Mouse (Mus musculus): ENCODE data around the gene Hpse2. TPM values are rescaled to one million over a fixed set of nuclear protein-coding genes. Genes with fewer than 3 reads are reported as not detected.

Gene Hpse2
- under 1 TPM in 1 of 2 experiments, not detected in 1; 0.09 TPM for total RNA-seq (2021)
- long read RNA-seq, experiment 1, result 0 reads
- long read RNA-seq, experiment 2, result 0 reads

DNA sequence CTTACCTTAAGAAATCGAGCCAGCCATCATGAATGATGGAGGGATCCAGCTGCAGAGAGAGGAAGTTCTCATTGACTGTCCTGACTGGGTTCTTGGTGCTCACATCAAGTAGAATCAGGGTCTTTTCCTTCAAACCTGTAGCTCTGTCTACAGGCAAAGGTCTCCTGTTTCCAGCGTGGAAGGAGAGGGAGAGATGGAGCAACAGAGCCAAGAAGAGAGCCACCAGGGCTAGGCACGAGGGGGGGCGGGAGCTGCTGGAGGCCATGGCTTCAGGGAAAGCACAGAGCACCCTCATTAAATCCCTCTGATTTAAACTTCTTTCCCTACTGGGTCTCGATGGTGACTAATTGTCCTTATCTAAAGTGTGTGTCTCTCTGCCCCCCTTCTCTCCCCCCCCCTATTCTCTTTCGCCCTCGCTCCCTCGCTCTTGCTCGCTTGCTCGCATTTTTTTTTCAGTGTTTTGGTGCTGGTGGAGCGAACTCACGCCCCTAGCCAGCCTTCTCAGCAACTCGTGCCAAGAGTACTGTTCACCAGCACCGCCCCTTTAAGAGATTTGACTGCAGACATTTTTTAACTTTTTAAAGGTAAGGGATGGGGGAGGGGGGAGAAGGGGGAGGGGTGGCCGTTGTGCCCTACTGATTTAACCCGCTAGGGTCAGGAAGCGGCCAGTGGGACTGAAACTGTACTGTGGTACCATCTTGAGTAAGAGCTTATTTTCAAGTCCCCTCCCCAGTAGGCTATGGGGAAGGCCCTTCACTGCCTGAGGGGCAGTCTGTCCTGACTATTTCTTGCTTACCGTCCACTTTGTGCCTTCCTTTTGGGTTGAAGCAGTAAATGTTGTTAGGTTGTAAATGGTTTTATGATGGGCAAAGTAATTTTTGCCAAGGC lies at the start of gene Hpse2:
Gene Hpse2 (minus strand): TSS at position 339 of the 888 bp plus-strand sequence.
- DNase-seq (ENCODE audit: extremely low spot score in 1 of 2, low spot score in 2 of 2), result no peak
- TF ChIP-seq CTCF (IDR thresholded peaks at IDR 0.05), result no peak
- intact Hi-C loops (cut with DNase I), result loop anchor here (5.0 kb wide), 1 partner anchor 219 kb away; no protein-coding TSS in a partner anchor
- H3K27ac ChIP-seq, result no peak within 1 kb of the TSS
- no peak within 1 kb of the TSS for H3K4me3 ChIP-seq

DNA sequence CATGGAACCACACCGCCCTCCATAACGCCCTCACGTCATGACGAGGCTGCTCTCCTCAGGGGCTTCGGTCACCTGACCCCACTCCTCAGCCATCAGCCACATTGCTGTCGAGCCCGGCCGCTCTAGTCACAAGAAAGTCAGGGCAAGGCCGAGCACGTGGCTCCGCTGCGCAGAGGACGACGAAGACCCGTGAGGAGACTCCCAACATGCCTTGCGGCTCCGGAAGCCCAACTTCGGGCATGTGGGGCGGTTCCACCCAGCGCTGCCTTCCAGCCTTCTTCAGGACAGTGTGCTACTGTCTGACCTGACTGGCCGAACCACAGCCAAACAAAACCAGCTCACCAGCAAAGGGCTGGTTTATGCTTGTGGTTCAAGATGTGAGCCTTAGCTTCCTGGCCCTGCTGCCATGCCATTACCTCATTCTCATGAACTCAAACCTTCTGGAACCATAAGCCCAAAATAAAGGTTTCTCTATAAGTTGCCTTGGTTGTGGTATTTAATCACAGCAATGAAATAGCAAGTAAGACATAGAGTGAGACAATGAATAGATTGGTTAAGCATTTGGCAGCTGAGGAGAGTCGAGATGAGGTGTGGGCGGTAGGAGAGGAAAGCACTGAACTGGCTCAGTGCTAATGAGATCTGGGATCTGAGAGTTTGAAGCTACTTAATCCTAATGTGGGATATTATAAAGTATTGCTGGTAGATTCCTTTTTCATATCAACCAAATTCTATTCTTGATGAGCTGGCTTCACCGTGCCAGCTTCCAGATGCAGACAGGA lies 39.5 kb upstream of the Hpse2 start:
- no peak for TF ChIP-seq CTCF (IDR thresholded peaks at IDR 0.05)
- no peak for DNase-seq (ENCODE audit: extremely low spot score in 1 of 2, low spot score in 2 of 2)
- Histone ChIP-seq H3K27ac (no peak overlapping the region), H3K4me3 (no peak overlapping the region)
- intact Hi-C loops (cut with DNase I), result no loop called here

DNA sequence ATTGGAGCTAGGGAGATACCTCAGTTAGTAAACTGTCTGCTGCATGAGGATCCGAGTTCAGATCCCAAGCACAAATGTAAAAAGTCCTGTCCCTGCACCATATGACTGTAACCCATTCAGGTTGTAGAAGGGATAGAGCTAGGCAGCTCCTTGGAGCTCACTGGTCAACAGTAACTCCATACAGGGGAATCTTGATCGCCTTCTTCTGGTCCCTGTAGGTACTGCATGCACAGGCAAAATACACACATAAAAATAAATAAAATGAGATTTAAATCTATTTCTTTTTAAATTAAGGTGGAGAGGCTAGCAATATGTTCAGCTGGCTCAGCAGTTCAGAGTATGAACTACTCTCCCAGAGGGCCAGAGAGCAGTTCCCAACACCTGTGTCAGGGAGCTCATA lies 35.9 kb upstream of the Hpse2 start:
- intact Hi-C loops (cut with DNase I), result no loop called here
- no peak; the same call in 1 of the 2 replicates for TF ChIP-seq CTCF (IDR thresholded peaks at IDR 0.05)
- no peak overlapping the region for H3K27ac ChIP-seq
- no peak overlapping the region for H3K4me3 ChIP-seq
- DNase-seq (ENCODE audit: extremely low spot score in 1 of 2, low spot score in 2 of 2), result no peak

DNA sequence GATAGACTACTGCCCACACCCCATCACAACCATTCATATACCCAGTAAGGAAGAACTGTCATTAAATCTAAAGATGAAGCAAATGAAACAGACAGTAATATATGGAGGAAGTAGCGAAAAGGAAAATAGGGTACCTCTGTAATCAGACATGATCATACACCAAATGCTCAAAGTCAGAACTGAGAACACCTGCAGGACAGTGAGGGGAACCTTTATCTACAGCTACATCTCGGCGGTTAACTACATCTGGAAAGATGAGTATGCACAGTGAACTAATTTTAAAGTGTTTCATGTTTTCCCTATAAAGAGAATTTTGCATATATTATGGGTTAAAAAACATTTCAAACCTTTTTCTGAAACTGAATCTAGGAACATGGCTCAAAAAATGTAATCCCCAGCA lies 32.4 kb upstream of the Hpse2 start:
- Histone ChIP-seq H3K27ac (no peak overlapping the region), H3K4me3 (no peak overlapping the region)
- intact Hi-C loops (cut with DNase I), result no loop called here
- DNase-seq (ENCODE audit: extremely low spot score in 1 of 2, low spot score in 2 of 2), result no peak
- no peak for TF ChIP-seq CTCF (IDR thresholded peaks at IDR 0.05)

DNA sequence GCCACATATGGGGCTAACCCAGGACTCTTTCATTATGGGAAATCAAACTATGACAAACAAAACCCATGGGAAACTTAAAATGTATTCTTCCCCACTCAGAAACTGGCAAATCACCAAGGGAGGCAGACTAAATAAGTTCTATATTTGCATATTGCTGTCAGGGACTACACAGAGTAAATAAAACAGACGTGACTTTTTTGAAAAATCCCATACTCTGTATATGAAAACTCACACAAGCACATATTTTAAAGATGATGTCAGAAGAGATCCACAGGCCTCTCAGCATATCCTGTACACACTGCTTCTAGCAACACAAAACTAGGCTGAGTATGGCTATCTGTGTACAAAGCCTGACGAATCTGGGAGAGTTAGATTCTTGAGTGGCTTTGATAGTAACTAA lies 27.4 kb upstream of the Hpse2 start:
- no peak for TF ChIP-seq CTCF (IDR thresholded peaks at IDR 0.05)
- intact Hi-C loops (cut with DNase I), result no loop called here
- no peak overlapping the region for H3K27ac ChIP-seq
- no peak overlapping the region for H3K4me3 ChIP-seq
- no peak for DNase-seq (ENCODE audit: extremely low spot score in 1 of 2, low spot score in 2 of 2)

- Histone ChIP-seq H3K4me3 (no peak overlapping the region), H3K27ac (no peak overlapping the region)
- TF ChIP-seq CTCF (IDR thresholded peaks at IDR 0.05), result peak; percentile 43
- intact Hi-C loops (cut with DNase I), result loop anchor here (10.0 kb wide), 1 partner anchor 1192 kb away; no protein-coding TSS in a partner anchor
- no peak for DNase-seq (ENCODE audit: extremely low spot score in 1 of 2, low spot score in 2 of 2)
Measured at GRCm38 (mm10) chr19:43407181-43407580, 19.0 kb upstream of the Hpse2 start.

DNA sequence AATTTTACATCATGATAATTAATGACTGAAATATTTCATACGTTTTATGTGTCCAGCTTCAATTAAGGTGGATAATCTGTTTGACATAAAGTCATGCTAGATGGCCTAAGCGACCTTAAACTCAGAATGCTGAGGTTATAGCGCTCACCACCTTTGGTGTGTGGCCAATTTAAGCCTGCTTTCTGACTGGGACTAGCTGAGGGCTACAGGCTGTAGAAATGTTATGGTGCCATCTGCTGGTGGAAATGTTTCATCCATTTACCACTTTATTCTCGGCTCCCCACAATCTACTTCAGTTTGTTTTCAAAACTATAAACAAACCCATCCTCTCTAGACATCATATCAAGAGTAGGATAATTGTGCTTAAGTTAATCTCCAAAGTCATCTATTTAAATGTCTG lies 8.2 kb upstream of the Hpse2 start:
- no peak overlapping the region for H3K4me3 ChIP-seq
- intact Hi-C loops (cut with DNase I), result loop anchor here (1.0 to 10.0 kb wide), 2 partner anchors 601 to 1082 kb away; no protein-coding TSS in a partner anchor
- no peak overlapping the region for H3K27ac ChIP-seq
- DNase-seq (ENCODE audit: extremely low spot score in 1 of 2, low spot score in 2 of 2), result peak; percentile 26 to 29
- TF ChIP-seq CTCF (IDR thresholded peaks at IDR 0.05), result peak; percentile 71

- no peak for TF ChIP-seq CTCF (IDR thresholded peaks at IDR 0.05)
- no peak overlapping the region for H3K27ac ChIP-seq
- intact Hi-C loops (cut with DNase I), result loop anchor here (5.0 kb wide), 1 partner anchor 220 kb away; no protein-coding TSS in a partner anchor
- DNase-seq (ENCODE audit: extremely low spot score in 1 of 2, low spot score in 2 of 2), result no peak
- H3K4me3 ChIP-seq, result no peak overlapping the region
Measured at GRCm38 (mm10) chr19:43387071-43387770, 934 bp downstream of the Hpse2 start.

DNA sequence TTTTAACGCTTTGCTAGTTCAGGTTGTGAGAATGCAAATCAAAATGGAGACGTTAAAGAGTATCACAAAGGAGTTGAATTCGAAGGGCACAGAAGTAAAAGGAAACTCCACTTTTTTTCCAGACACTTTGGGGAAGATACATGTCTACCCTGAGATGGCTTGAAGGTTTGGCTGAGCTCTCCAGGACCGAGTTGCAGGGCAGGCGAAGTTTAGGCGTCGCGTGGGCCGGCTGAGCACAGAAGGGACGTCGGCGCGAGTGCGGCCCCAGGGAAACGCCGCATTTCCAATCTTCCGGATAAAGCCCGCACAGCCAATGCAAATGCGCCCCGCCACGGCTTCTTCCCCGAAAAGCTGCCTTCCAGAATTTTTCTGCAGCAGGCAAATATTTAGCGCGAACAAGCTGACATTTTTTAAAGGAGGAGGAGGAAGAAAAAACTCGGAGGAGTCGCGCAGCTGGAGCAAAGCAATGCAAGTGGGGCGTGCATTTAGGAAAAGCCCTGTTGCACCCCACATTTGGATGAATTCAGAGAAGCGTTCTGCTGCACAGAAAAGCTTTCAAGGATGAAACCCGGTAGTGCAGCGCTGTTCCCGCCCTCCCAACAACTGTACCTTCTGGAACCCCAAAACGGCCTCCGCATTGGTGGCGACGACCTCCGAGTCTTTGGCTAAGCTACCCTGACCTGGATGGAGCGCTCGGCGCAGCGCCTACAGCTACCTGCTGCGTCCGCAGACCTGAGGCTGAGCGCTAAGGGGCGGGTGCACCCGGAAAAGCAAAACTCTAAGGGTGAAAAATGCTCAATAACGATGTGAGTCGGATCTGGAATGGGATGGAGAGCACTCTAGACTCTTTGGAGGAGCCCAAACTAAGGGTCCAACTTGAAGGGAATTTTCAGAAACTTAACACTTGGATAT lies 1.9 kb downstream of the Hpse2 start:
- peak in 1 of 2 experiments; percentile 15 for DNase-seq (ENCODE audit: extremely low spot score in 1 of 2, low spot score in 2 of 2)
- intact Hi-C loops (cut with DNase I), result loop anchor here (5.0 kb wide), 1 partner anchor 221 kb away; no protein-coding TSS in a partner anchor
- TF ChIP-seq CTCF (IDR thresholded peaks at IDR 0.05), result no peak
- no peak overlapping the region for H3K27ac ChIP-seq
- peak overlapping the region; percentile 34 for H3K4me3 ChIP-seq

DNA sequence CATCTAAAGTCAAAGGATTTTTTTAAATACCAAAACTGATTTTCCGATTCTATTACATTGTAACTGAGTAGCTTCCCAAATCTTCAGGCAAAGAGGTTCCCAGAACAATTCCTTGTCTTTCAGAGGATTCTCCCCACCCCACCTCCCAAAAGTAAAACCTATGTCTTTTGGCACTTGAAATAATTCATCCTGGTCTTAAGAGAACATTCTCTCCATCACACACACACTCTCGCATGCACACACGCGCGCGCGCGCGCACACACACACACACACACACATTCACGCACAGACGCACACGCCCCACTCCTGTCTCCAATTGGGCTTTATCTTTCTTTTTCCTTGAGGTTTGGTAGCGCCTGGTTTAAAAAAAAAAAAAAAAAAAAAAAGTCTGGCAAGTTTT lies 2.7 kb downstream of the Hpse2 start:
- no peak for TF ChIP-seq CTCF (IDR thresholded peaks at IDR 0.05)
- DNase-seq (ENCODE audit: extremely low spot score in 1 of 2, low spot score in 2 of 2), result no peak
- intact Hi-C loops (cut with DNase I), result loop anchor here (5.0 kb wide), 1 partner anchor 222 kb away; no protein-coding TSS in a partner anchor
- Histone ChIP-seq H3K27ac (no peak overlapping the region), H3K4me3 (no peak overlapping the region)

All from left cerebral cortex, adult 2 months (tissue).